Mouse (Mus musculus) ES-E14 (cell line): ENCODE measurements around the gene Pabpc4. TPM values are rescaled to one million over a fixed set of nuclear protein-coding genes. Genes with fewer than 3 reads are reported as not detected.

ENCODE experiments used
- DNase-seq: peaks from one replicate; pipeline ENCODE4 v3.0.0-alpha.2; 2013; ENCODE audit warnings: low read depth, low spot score
- H3K27ac ChIP-seq: 2 replicates; pipeline ENCODE4 v1.5.1; 2012; ENCODE audit warnings: low read depth, mild to moderate bottlenecking, low read length, moderate library complexity, mixed read lengths; ENCODE audit not compliant: poor library complexity, insufficient read depth, severe bottlenecking
- H3K36me3 ChIP-seq: 2 replicates; pipeline ENCODE4 v1.6.1; 2012; ENCODE audit warnings: mild to moderate bottlenecking, low read length, moderate library complexity, mixed read lengths; ENCODE audit not compliant: control insufficient read depth, poor library complexity, insufficient read depth, severe bottlenecking
- H3K4me1 ChIP-seq, 2 experiments: fragments of 150-350 bp in 1 of 2; sonication (generic) in 1 of 2; 2 replicates each; pipeline ENCODE4 v1.6.1; 2012; ENCODE audit warnings: low read length in 2 of 2, mild to moderate bottlenecking in 1 of 2, mixed read lengths in 1 of 2; ENCODE audit not compliant: control insufficient read depth in 2 of 2, insufficient read depth in 2 of 2, poor library complexity in 1 of 2
- H3K4me3 ChIP-seq, 2 experiments: fragments of 150-350 bp in 1 of 2; sonication (generic) in 1 of 2; 2 replicates each; pipeline ENCODE4 v1.5.1; 2012; ENCODE audit warnings: low read length in 2 of 2, low read depth in 1 of 2, mild to moderate bottlenecking in 1 of 2, mixed read lengths in 1 of 2; ENCODE audit not compliant: insufficient read depth in 1 of 2, poor library complexity in 1 of 2, severe bottlenecking in 1 of 2
- H3K9ac ChIP-seq: 2 replicates; pipeline ENCODE4 v1.6.1; 2012; ENCODE audit warnings: low read depth, mild to moderate bottlenecking, low read length, mixed read lengths; ENCODE audit not compliant: poor library complexity, insufficient read depth, severe bottlenecking
- H3K9me3 ChIP-seq: fragments of 150-350 bp; sonication (generic); 2 replicates; pipeline ENCODE4 v1.6.1; 2012; ENCODE audit warnings: low read depth, mild to moderate bottlenecking, low read length; ENCODE audit not compliant: control insufficient read depth, insufficient read depth
- CHD2 ChIP-seq: IDR thresholded peaks from 2 replicates; pipeline ENCODE4 v1.6.1; 2014; ENCODE audit warnings: mild to moderate bottlenecking, low read depth, low read length, inconsistent platforms
- HCFC1 ChIP-seq: IDR thresholded peaks from 2 replicates; pipeline ENCODE4 v1.6.1; 2012; ENCODE audit warnings: low read length, inconsistent platforms, borderline replicate concordance; ENCODE audit not compliant: insufficient read depth
- MAFK ChIP-seq: IDR thresholded peaks from 2 replicates; pipeline ENCODE4 v1.6.1; 2014; ENCODE audit warnings: mild to moderate bottlenecking, low read depth, low read length, inconsistent platforms; ENCODE audit not compliant: insufficient read depth
- ZC3H11A ChIP-seq: IDR thresholded peaks from 2 replicates; pipeline ENCODE4 v1.6.1; 2012; ENCODE audit warnings: low read depth, mild to moderate bottlenecking, inconsistent platforms, low read length, borderline replicate concordance
- ZNF384 ChIP-seq: IDR thresholded peaks from 2 replicates; pipeline ENCODE4 v1.6.1; 2012; ENCODE audit warnings: low read depth, low read length, inconsistent platforms
- in situ Hi-C, 2 experiments: fragments of 600-800 bp; cut with MboI; formaldehyde crosslinking; loops; one replicate each; pipeline ENCODE4 v1.15.1; 2025; ENCODE audit warnings: low sequenced_read_pairs in 2 of 2, inconsistent platforms in 1 of 2; ENCODE audit not compliant: unreplicated experiment in 2 of 2
- total RNA-seq: library from RNA; depleted of rRNA; stranded (reverse); fragments of 300-350 nt; gene quantifications from 2 replicates; pipeline ENCODE4 v1.2.3, GENCODE M21; 2012

Gene Pabpc4
- total RNA-seq, 1 experiment, result 246 TPM

DNA sequence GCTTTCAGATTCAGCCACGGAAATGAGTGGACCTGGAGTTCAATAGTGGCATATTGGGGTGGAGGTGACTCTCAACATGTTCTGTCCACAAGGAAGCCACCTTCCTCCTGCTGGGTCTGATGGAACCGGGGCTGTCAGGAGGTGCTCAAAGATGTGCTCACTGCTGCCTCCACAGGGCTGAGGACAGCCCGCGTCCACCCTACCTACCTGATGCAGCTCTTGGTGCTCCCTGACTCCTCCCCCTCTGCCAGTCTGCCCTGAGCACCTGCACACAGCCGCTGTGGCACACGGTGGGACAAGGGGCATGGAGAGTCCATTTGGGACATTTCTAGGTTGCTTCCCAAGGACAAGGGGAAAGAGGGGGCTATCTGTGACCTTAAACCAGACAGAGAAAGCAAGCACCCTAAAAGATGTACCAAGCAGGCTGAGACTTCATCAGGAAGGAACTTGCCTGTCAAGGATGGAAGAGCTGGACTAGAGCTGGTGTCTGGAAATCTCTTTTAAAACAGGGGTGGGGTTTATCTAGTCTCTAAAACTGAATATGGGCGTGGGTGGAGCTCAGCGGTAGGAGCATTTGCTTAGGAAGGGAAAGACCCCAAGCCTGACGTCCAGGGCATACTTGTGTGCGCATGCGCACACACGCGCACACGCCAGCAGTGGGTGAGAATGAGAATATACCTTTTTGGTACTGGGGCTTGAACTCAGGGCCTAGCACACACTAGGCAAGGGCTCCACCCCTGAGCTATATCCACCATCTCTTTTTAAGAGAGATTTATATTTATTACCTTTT is 73.8 kb downstream of the Pabpc4 start:
- in situ Hi-C loops, result no loop called here
- no peak for TF ChIP-seq HCFC1
- TF ChIP-seq MAFK, result no peak
- TF ChIP-seq ZC3H11A, result no peak
- TF ChIP-seq CHD2, result no peak
- no peak for TF ChIP-seq ZNF384
- no peak overlapping the region for H3K4me3 ChIP-seq
- no peaks in the 10 kb centered on the region for H3K9me3 ChIP-seq
- H3K27ac ChIP-seq, result no peak overlapping the region
- peaks cover 0 to 21% of the 10 kb centered on the region in 2 experiments; a peak in 2 of 4 replicates for H3K4me1 ChIP-seq
- DNase-seq, result no peak
- H3K9ac ChIP-seq, result no peak overlapping the region
- H3K36me3 ChIP-seq, result no peaks in the 10 kb centered on the region

DNA sequence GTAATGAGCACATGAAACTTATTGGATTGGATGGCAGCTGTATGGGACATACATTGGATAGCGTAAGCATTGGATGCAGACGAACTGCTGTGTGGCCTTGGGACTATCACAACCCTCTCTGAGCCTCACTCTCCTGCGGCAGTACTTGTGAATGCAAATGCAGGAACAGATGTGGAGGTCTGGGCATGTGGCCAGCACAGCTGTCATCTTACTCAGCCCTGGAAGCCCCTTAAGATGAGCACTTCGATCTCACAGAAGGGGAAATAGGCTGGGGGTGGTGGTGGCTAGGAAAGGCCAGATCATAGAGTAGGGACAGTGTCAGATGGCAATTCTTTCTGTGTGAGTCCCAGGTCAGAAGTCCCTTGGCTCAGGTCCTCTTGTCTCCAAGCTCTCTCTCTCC is 75.5 kb downstream of the Pabpc4 start:
- in situ Hi-C loops, result no loop called here
- H3K9ac ChIP-seq, result no peak overlapping the region
- no peaks in the 10 kb centered on the region for H3K36me3 ChIP-seq
- H3K4me3 ChIP-seq, result no peak overlapping the region
- no peak for TF ChIP-seq CHD2
- TF ChIP-seq MAFK, result no peak
- no peak for TF ChIP-seq HCFC1
- TF ChIP-seq ZNF384, result no peak
- TF ChIP-seq ZC3H11A, result no peak
- H3K4me1 ChIP-seq, result peaks cover 0 to 14% of the 10 kb centered on the region in 2 experiments; a peak in 2 of 4 replicates
- H3K27ac ChIP-seq, result no peak overlapping the region
- no peak for DNase-seq
- no peaks in the 10 kb centered on the region for H3K9me3 ChIP-seq

DNA sequence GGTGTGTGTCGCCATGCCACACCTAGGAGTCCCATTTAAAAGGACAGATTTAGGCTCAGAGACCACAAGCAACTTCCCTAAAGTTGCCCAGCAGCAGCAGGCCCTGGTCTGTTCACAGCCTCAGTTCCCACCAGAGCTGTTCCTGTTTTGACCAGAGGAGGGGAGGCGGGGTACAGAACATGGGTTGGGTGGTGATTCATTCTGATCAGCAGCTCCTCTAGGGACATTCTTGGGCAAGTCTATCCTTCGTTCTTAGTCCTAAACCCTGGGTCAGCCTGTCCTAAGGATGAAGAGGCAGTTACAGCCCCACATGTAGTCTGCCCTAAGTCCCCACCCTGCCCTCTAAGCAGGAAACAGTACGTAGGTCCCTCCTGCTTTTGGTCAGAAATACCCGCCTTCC is 78.1 kb downstream of the Pabpc4 start:
- Histone ChIP-seq H3K9ac (no peak overlapping the region), H3K4me3 (no peak overlapping the region), H3K27ac (no peak overlapping the region), H3K4me1 (peaks cover 0 to 14% of the 10 kb centered on the region in 2 experiments; a peak in 2 of 4 replicates), H3K36me3 (no peaks in the 10 kb centered on the region), H3K9me3 (no peaks in the 10 kb centered on the region)
- in situ Hi-C loops, result no loop called here
- no peak for TF ChIP-seq ZNF384
- DNase-seq, result no peak

DNA sequence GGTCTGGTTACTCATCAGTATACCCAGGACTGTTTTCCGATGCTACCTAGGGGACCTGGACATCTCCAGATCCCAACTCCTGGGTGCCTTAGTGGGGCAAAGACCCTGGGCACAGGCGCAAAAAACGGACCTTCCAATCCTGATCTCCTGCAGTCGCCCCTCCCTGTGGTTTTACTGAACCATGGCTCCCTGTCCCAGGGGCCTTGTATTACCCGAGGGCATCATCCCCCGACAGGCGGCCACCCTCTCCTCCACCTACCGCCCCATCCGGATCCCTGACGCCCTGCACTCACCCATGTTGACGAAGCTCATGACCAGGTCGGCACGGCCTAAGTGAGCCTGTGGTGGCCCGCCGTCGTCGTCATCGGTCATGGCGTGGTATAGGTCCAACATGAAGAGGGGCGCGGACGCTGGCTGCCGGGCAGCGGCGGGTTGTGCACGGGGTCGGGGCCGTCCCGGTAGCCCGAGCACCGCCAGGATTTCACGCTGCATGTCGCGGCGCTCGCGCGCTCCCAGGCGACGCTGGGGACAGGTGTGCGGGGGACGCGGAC is 80.0 kb downstream of the Pabpc4 start:
- H3K9ac ChIP-seq, result peak overlapping the region; percentile 57
- in situ Hi-C loops, result no loop called here
- H3K4me3 ChIP-seq, result peak overlapping the region; percentile 84
- H3K9me3 ChIP-seq, result no peaks in the 10 kb centered on the region
- no peak overlapping the region for H3K27ac ChIP-seq
- TF ChIP-seq ZC3H11A (no peak), CHD2 (no peak), ZNF384 (no peak), HCFC1 (no peak), MAFK (no peak)
- H3K4me1 ChIP-seq, result peaks cover 0 to 8% of the 10 kb centered on the region in 2 experiments; a peak in 2 of 4 replicates
- DNase-seq, result no peak
- no peaks in the 10 kb centered on the region for H3K36me3 ChIP-seq
